ENCODE assay signal across 10 mouse cellular contexts in genomic region chr5:139107815-139108214, GRCm38 (mm10). TPM values are rescaled to one million over a fixed set of nuclear protein-coding genes. Genes with fewer than 3 reads are reported as not detected.
DNase-seq lines count a peak whose midpoint lies in the region; ATAC-seq and TF ChIP-seq lines count a peak whose summit lies in the region.
"Had no signal": no experiment of that assay in that cellular context is flagged by ENCODE, and none has a peak within 500 bp of the region (broad histone marks: within the 10 kb centered on the region; RNA-seq: fewer than 3 reads in every experiment).

No protein-coding gene starts in this region.

- H3K4me3 ChIP-seq in kidney, postnatal 0 days (replicated peaks; ENCODE audit: low read depth, low read length), result no peak overlapping the region
- no peak overlapping the region for H3K4me3 ChIP-seq in limb, embryonic 10.5 days

- H3K4me1 ChIP-seq in kidney, postnatal 0 days (replicated peaks; ENCODE audit: insufficient read depth, low read length), result no peaks in the 10 kb centered on the region
- no peaks in the 10 kb centered on the region for H3K4me1 ChIP-seq in limb, embryonic 10.5 days

- no peak overlapping the region for H3K4me2 ChIP-seq in kidney, postnatal 0 days (ENCODE audit: low read length)

- H3K27ac ChIP-seq in kidney, postnatal 0 days, result no peak overlapping the region
- H3K27ac ChIP-seq in limb, embryonic 10.5 days, result no peak overlapping the region

- H3K9me3 ChIP-seq in kidney, postnatal 0 days (replicated peaks; ENCODE audit: low read length), result no peaks in the 10 kb centered on the region
- H3K9me3 ChIP-seq in limb, embryonic 10.5 days (replicated peaks), result no peaks in the 10 kb centered on the region

- TF ChIP-seq CTCF in kidney, postnatal 0 days (IDR thresholded peaks at IDR 0.05; ENCODE audit: low read depth), result peak; percentile 68

- peak; percentile 20 for DNase-seq in adrenal gland, postnatal 25 days
- DNase-seq in adrenal gland, adult 8-10 months, result no peak
- no peak for DNase-seq in kidney, postnatal 0 days (ENCODE audit: low spot score)
- no peak for DNase-seq in kidney, postnatal 25 days
- peak; percentile 28 for DNase-seq in thymus, postnatal 0 days (ENCODE audit: low spot score)
- DNase-seq in thymus, adult 18-20 months, result no peak
- no peak for DNase-seq in yolk sac, embryonic 10.5 days (ENCODE audit: low spot score)
- no peak for DNase-seq in limb, embryonic 10.5 days (ENCODE audit: low spot score)
- DNase-seq: adrenal gland, adult 2 months; layer of hippocampus, adult 9-11 months had no signal

- no peaks in the 10 kb centered on the region for H3K36me3 ChIP-seq in kidney, postnatal 0 days (ENCODE audit: insufficient read depth, low read length)
- no peaks in the 10 kb centered on the region for H3K36me3 ChIP-seq in limb, embryonic 10.5 days

- 77% methylated on average over 9 of the region's 9 CpGs for WGBS in kidney, postnatal 0 days
- WGBS in limb, embryonic 10.5 days, result 84% methylated on average over 9 of the region's 9 CpGs

- no peaks in the 10 kb centered on the region for H3K27me3 ChIP-seq in kidney, postnatal 0 days (ENCODE audit: insufficient read depth, low read length)
- no peaks in the 10 kb centered on the region for H3K27me3 ChIP-seq in limb, embryonic 10.5 days (ENCODE audit: low read depth, poor library complexity, severe bottlenecking)

- H3K9ac ChIP-seq in kidney, postnatal 0 days (ENCODE audit: low read depth, low read length), result no peak overlapping the region

- no peak for ATAC-seq in kidney, postnatal 0 days (replicated peaks; ENCODE audit: low FRiP score, low read depth)

RNA-seq across cellular contexts. Expression of gene Prkar1b, which starts 42.0 kb away (rescaled TPM):
- total RNA-seq in adrenal gland, postnatal 25 days (2021), result 20.9 and 28.5 TPM in 2 replicates
- total RNA-seq in adrenal gland, adult 8-10 months (2022), result 10 to 100 TPM; 38.5 to 62.4 (median 55.9) TPM
- polyA plus RNA-seq in kidney, postnatal 0 days (2015; fragmentation: Nextera tagmentation; extraction: Ambion mirVana), result 19.3 and 21.8 TPM in 2 replicates
- polyA plus RNA-seq in thymus, postnatal 0 days (2015; fragmentation: Nextera tagmentation; extraction: Ambion mirVana), result 2.4 and 3.5 TPM in 2 replicates
- 3.2 and 4.9 TPM in 2 replicates for polyA plus RNA-seq in limb, embryonic 10.5 days (2016; fragmentation: Nextera tagmentation; extraction: Ambion mirVana)

RNA-seq across cellular contexts. Expression of gene Dnaaf5, which starts 42.2 kb away (rescaled TPM):
- total RNA-seq in adrenal gland, postnatal 25 days (2021), result 20.7 and 25.3 TPM in 2 replicates
- total RNA-seq in adrenal gland, adult 8-10 months (2022), result 10 to 100 TPM; 21.7 to 24.3 (median 22.7) TPM
- 4.7 and 5.3 TPM in 2 replicates for polyA plus RNA-seq in kidney, postnatal 0 days (2015; fragmentation: Nextera tagmentation; extraction: Ambion mirVana)
- polyA plus RNA-seq in thymus, postnatal 0 days (2015; fragmentation: Nextera tagmentation; extraction: Ambion mirVana), result 3.4 and 4.1 TPM in 2 replicates
- polyA plus RNA-seq in limb, embryonic 10.5 days (2016; fragmentation: Nextera tagmentation; extraction: Ambion mirVana), result 12.9 and 13.1 TPM in 2 replicates

Comparison
In these comparisons a context has a peak if more than half of its experiments do, and no peak if none do; other contexts are left out.
1. DNase-seq: peak in adrenal gland, postnatal 25 days (single experiment) and thymus, postnatal 0 days (single experiment); none in adrenal gland, adult 8-10 months (single experiment), kidney, postnatal 0 days (single experiment), kidney, postnatal 25 days (0 of 2), thymus, adult 18-20 months (0 of 2), yolk sac, embryonic 10.5 days (single experiment) and limb, embryonic 10.5 days (single experiment).